Mouse (Mus musculus) gastrocnemius, postnatal 14 days (tissue): Measurements from ENCODE around the gene Gm20683. TPM values are rescaled to one million over a fixed set of nuclear protein-coding genes. Genes with fewer than 3 reads are reported as not detected.

ENCODE experiments used
- DNase-seq: peaks from one replicate; pipeline ENCODE4 v3.0.0; 2021; ENCODE audit warnings: mixed read lengths
- intact Hi-C: fragments of 180-260 bp; cut with DNase I; formaldehyde crosslinking; loops from one replicate; pipeline ENCODE4 v1.15.1; 2025; ENCODE audit warnings: low total_unique reads
- microRNA-seq, 2 experiments: library from miRNA; unstranded; fragments of <30 nt; microRNA quantifications; one replicate each; pipeline ENCODE4 v1.2.0; 2021
- total RNA-seq, 2 experiments: library from RNA; stranded (reverse); gene quantifications; 2 replicates each; pipeline ENCODE4 v1.2.3; 2021

Gene Gm20683
- total RNA-seq, 2 experiments from 2014 or later, result 7.5 to 11.0 TPM

- DNase-seq, result peak; percentile 95
- intact Hi-C loops, result no loop called here
These were observed 56.2 kb downstream of the Gm20683 start, which contains the start of gene Haghl for GRCm38 (mm10) chr17:25785281-25785745. Gene Haghl, minus strand, starts transcription at chr17:25785673.

Small RNAs within 50 kb of the gene (microRNA-seq; reads per million reads assigned to microRNA genes)
- gene Mir3082, result 0 to 0.50 reads per million in 2 experiments

Other genes with a start within 250 kb of the Gm20683 start
- not detected for gene Gng13, start 124.6 kb downstream of the Gm20683 start, total RNA-seq
- 1 to 10 TPM; 1.3 to 2.5 TPM for gene Chtf18, start 114.3 kb downstream of the Gm20683 start, total RNA-seq
- gene Rpusd1, start 114.1 kb downstream of the Gm20683 start, total RNA-seq, result 1 to 10 TPM; 3.4 to 3.8 TPM
- gene Mslnl, start 105.7 kb downstream of the Gm20683 start, total RNA-seq, result not detected
- gene Msln, start 87.4 kb downstream of the Gm20683 start, total RNA-seq, result under 1 TPM in 1 of 2 experiments, not detected in 1; 0.74 TPM
- 10 to 100 TPM; 27.7 to 28.8 TPM for gene Narfl, start 68.0 kb downstream of the Gm20683 start, total RNA-seq
- 10 to 100 TPM; 13.9 to 16.1 TPM for gene Haghl, start 56.1 kb downstream of the Gm20683 start, total RNA-seq
- not detected for gene Ccdc78, start 55.2 kb downstream of the Gm20683 start, total RNA-seq
- gene Fam173a, start 48.9 kb downstream of the Gm20683 start, total RNA-seq, result 10 to 100 TPM; 36.1 to 37.9 TPM
- gene AC134908.4, start 46.1 kb downstream of the Gm20683 start, total RNA-seq, result not detected
- 10 to 100 TPM; 46.6 to 60.9 TPM for gene Metrn, start 44.6 kb downstream of the Gm20683 start, total RNA-seq
- 1 to 10 TPM in 1 of 2 experiments, under 1 TPM in 1; 0.95 to 2.2 TPM for gene Fbxl16, start 32.7 kb downstream of the Gm20683 start, total RNA-seq
- 1 to 10 TPM; 9.1 to 9.2 TPM for gene Wdr24, start 18.1 kb downstream of the Gm20683 start, total RNA-seq
- 10 to 100 TPM; 20.3 to 23.6 TPM for gene Jmjd8, start 12.9 kb downstream of the Gm20683 start, total RNA-seq
- gene Stub1, start 8.4 kb downstream of the Gm20683 start, total RNA-seq, result 10 to 100 TPM; 80.2 to 81.3 TPM
- gene Rhbdl1, start 4.5 kb downstream of the Gm20683 start, total RNA-seq, result 10 to 100 TPM; 11.7 to 12.0 TPM
- gene Rhot2, start 3.1 kb upstream of the Gm20683 start, total RNA-seq, result 10 to 100 TPM; 38.0 to 47.1 TPM
- gene Wdr90, start 19.7 kb upstream of the Gm20683 start, total RNA-seq, result 1 to 10 TPM; 1.6 to 2.0 TPM
- gene Mcrip2, start 27.0 kb upstream of the Gm20683 start, total RNA-seq, result 10 to 100 TPM; 52.3 to 73.3 TPM
- 10 to 100 TPM; 26.1 to 27.7 TPM for gene Mettl26, start 33.3 kb upstream of the Gm20683 start, total RNA-seq
- gene Wfikkn1, start 39.1 kb upstream of the Gm20683 start, total RNA-seq, result under 1 TPM; 0.49 to 0.55 TPM
- gene Rab40c, start 78.0 kb upstream of the Gm20683 start, total RNA-seq, result 10 to 100 TPM; 10.1 to 10.3 TPM
- 10 to 100 TPM; 29.8 to 30.2 TPM for gene Pigq, start 103.2 kb upstream of the Gm20683 start, total RNA-seq
- gene Nhlrc4, start 103.2 kb upstream of the Gm20683 start, total RNA-seq, result not detected
- gene A930017K11Rik, start 110.8 kb upstream of the Gm20683 start, total RNA-seq, result not detected
- 1 to 10 TPM; 4.3 to 5.9 TPM for gene Capn15, start 144.0 kb upstream of the Gm20683 start, total RNA-seq
- 10 to 100 TPM; 39.2 to 41.3 TPM for gene Rab11fip3, start 227.8 kb upstream of the Gm20683 start, total RNA-seq
- gene Decr2, start 248.6 kb upstream of the Gm20683 start, total RNA-seq, result 1 to 10 TPM; 4.0 to 4.5 TPM